Mouse (Mus musculus): ENCODE data around the gene Actg1.

GRCm38 (mm10) chr11:120356900-120357299 is 8.6 kb upstream of the Actg1 start:
- TF ChIP-seq CTCF (IDR thresholded peaks at IDR 0.05; ENCODE audit: insufficient read depth, low read depth, low read length): no peak
- no peak for TF ChIP-seq POLR2A (IDR thresholded peaks at IDR 0.05; ENCODE audit: insufficient read depth, low read depth, low read length)
